Mouse (Mus musculus) heart, postnatal 14 days (tissue): ENCODE measurements around the gene Gm10974. TPM values are rescaled to one million over a fixed set of nuclear protein-coding genes. Genes with fewer than 3 reads are reported as not detected.
A peak's percentile ranks its signal among the peaks of the same experiment; 100 is the strongest.

ENCODE experiments used
- DNase-seq, 2 experiments: peaks; one replicate each; pipeline ENCODE4 v3.0.0; 2021 to 2022
- intact Hi-C: fragments of 180-260 bp; cut with DNase I; formaldehyde crosslinking; loops from one replicate; pipeline ENCODE4 v1.15.1; 2025
- microRNA-seq, 2 experiments: library from miRNA; unstranded; fragments of <30 nt; microRNA quantifications; one replicate each; pipeline ENCODE4 v1.2.0; 2021 to 2022
- total RNA-seq, 2 experiments: library from RNA; stranded (reverse); gene quantifications; 2 replicates each; pipeline ENCODE4 v1.2.3; 2021

The Gm10974 gene
- total RNA-seq, 2 experiments from 2014 or later = not detected

GRCm38 (mm10) chr7:66402876-66403275 lies 37.2 kb downstream of the Gm10974 start:
- intact Hi-C loops = no loop called here
- DNase-seq = no peak

- intact Hi-C loops = no loop called here
Measured at GRCm38 (mm10) chr7:66404141-66404540, 38.4 kb downstream of the Gm10974 start.

GRCm38 (mm10) chr7:66404802-66405201 lies 39.1 kb downstream of the Gm10974 start:
- intact Hi-C loops = no loop called here
- no peak for DNase-seq

More at GRCm38 (mm10) chr7:66404141-66404540, 38.4 kb downstream of the Gm10974 start:
- DNase-seq = no peak

- DNase-seq = no peak
- intact Hi-C loops = no loop called here
Measured at GRCm38 (mm10) chr7:66405541-66405940, 39.8 kb downstream of the Gm10974 start.

- intact Hi-C loops = no loop called here
- DNase-seq = peak; percentile 36 to 47
Measured at GRCm38 (mm10) chr7:66405951-66406721, 40.4 kb downstream of the Gm10974 start.

- intact Hi-C loops = no loop called here
- no peak for DNase-seq
Measured at GRCm38 (mm10) chr7:66406971-66407370, 41.3 kb downstream of the Gm10974 start.

- intact Hi-C loops = no loop called here
- peak; percentile 40 to 63 for DNase-seq
Measured at GRCm38 (mm10) chr7:66409433-66409832, 43.7 kb downstream of the Gm10974 start.

GRCm38 (mm10) chr7:66413093-66413492 lies 47.4 kb downstream of the Gm10974 start:
- DNase-seq = no peak
- intact Hi-C loops = loop anchor here (5.0 kb wide), 1 partner anchor 249 kb away; no protein-coding TSS in a partner anchor

GRCm38 (mm10) chr7:66416829-66417228 lies 51.1 kb downstream of the Gm10974 start:
- peak in 1 of 2 experiments; percentile 9 for DNase-seq
- intact Hi-C loops = no loop called here

- no peak for DNase-seq
- intact Hi-C loops = no loop called here
Measured at GRCm38 (mm10) chr7:66418981-66419380, 53.3 kb downstream of the Gm10974 start.

- no peak for DNase-seq
- intact Hi-C loops = no loop called here
Measured at GRCm38 (mm10) chr7:66421903-66422302, 56.2 kb downstream of the Gm10974 start.

- DNase-seq = no peak
- intact Hi-C loops = no loop called here
Measured at GRCm38 (mm10) chr7:66427053-66427436, 61.3 kb downstream of the Gm10974 start.

GRCm38 (mm10) chr7:66427437-66428161 lies 61.9 kb downstream of the Gm10974 start, which contains the start of gene Aldh1a3:
Gene Aldh1a3 (minus strand): TSS chr7:66427517.
- intact Hi-C loops = no loop called here
- DNase-seq = peak; percentile 68 to 69

GRCm38 (mm10) chr7:66434453-66434935 lies 68.8 kb downstream of the Gm10974 start:
- DNase-seq = peak; percentile 66 to 81
- intact Hi-C loops = loop anchor here (1.0 kb wide), 1 partner anchor 227 kb away; no protein-coding TSS in a partner anchor

Small RNA genes within 50 kb of the gene (microRNA-seq; reads per million reads assigned to microRNA genes)
- gene Mir7057 = 0 reads per million in 2 experiments

Other genes with a start within 250 kb of the Gm10974 start
- gene Lrrk1, start 22.4 kb downstream of the Gm10974 start, total RNA-seq = 10 to 100 TPM in 1 of 2 experiments, 1 to 10 TPM in 1; 9.1 to 10.5 TPM
- 1 to 10 TPM; 1.5 to 1.6 TPM for gene Aldh1a3, start 61.6 kb downstream of the Gm10974 start, total RNA-seq